Mouse (Mus musculus) kidney, adult 2 months (tissue): ENCODE results near the gene Tagln3. TPM values are rescaled to one million over a fixed set of nuclear protein-coding genes. Genes with fewer than 3 reads are reported as not detected.

Experiments
- DNase-seq: peaks from one replicate; pipeline ENCODE4 v3.0.0; 2021
- H3K27ac ChIP-seq: fragments of 200-500 bp; 2 replicates; pipeline ENCODE4 v1.5.1; 2012; ENCODE audit warnings: low read depth, low read length, control low read depth, inconsistent platforms; ENCODE audit not compliant: insufficient read depth
- H3K27me3 ChIP-seq: fragments of 200-500 bp; replicated peaks from 2 replicates; pipeline ENCODE4 v1.6.1; 2012; ENCODE audit warnings: mild to moderate bottlenecking, moderate library complexity, low read length, inconsistent platforms; ENCODE audit not compliant: control insufficient read depth, insufficient read depth
- H3K36me3 ChIP-seq: fragments of 200-500 bp; 2 replicates; pipeline ENCODE4 v1.6.1; 2012; ENCODE audit warnings: mild to moderate bottlenecking, moderate library complexity, low read length, inconsistent platforms; ENCODE audit not compliant: control insufficient read depth, insufficient read depth
- H3K4me1 ChIP-seq: fragments of 200-500 bp; 2 replicates; pipeline ENCODE4 v1.6.1; 2011; ENCODE audit warnings: low read length; ENCODE audit not compliant: control insufficient read depth, insufficient read depth
- H3K4me3 ChIP-seq: fragments of 200-500 bp; 2 replicates; pipeline ENCODE4 v1.5.1; 2011; ENCODE audit warnings: mild to moderate bottlenecking, low read depth, low read length, control low read depth; ENCODE audit not compliant: insufficient read depth
- CTCF ChIP-seq: fragments of 200-500 bp; conservative IDR thresholded peaks from 2 replicates; pipeline ENCODE4 v1.5.1; 2011; ENCODE audit warnings: low read depth, mild to moderate bottlenecking, control low read depth, low read length, moderate library complexity, mixed read lengths; ENCODE audit not compliant: insufficient read depth, insufficient read length
- POLR2A ChIP-seq: fragments of 200-500 bp; IDR thresholded peaks from one replicate; pipeline ENCODE4 v1.6.1; 2011; ENCODE audit warnings: low read depth, low read length, control low read depth
- WGBS: fragments of 180-500 bp; shearing (Covaris S2); methylation state at CpG from one replicate; pipeline ENCODE4 v1.1.7; 2018; 5-methylcytosine and 5-hydroxymethylcytosine counted together
- polyA plus RNA-seq: library from polyadenylated mRNA; depleted of rRNA; stranded (reverse); fragments of >200 nt; gene quantifications from 2 replicates; pipeline ENCODE4 v1.2.3, GENCODE M21; 2012

Tagln3 gene
- polyA plus RNA-seq, 1 experiment, result 1.3 TPM

- no peak overlapping the region for H3K4me3 ChIP-seq
- H3K4me1 ChIP-seq, result no peaks in the 10 kb centered on the region
- no peak overlapping the region for H3K27ac ChIP-seq
- TF ChIP-seq CTCF, result no peak
- no peak for TF ChIP-seq POLR2A
- WGBS, result 91% methylated on average over 10 of the region's 10 CpGs
- H3K27me3 ChIP-seq, result no peaks in the 10 kb centered on the region; the same call in 1 of the 2 replicates
- H3K36me3 ChIP-seq, result no peaks in the 10 kb centered on the region
- DNase-seq, result no peak
Measured at GRCm38 (mm10) chr16:45720022-45720630, 4.3 kb downstream of the Tagln3 start.

- no peaks in the 10 kb centered on the region for H3K36me3 ChIP-seq
- H3K27ac ChIP-seq, result no peak overlapping the region
- H3K4me3 ChIP-seq, result no peak overlapping the region
- TF ChIP-seq POLR2A (no peak), CTCF (no peak)
- no peak for DNase-seq
- H3K27me3 ChIP-seq, result no peaks in the 10 kb centered on the region
- 94% methylated on average over 4 of the region's 4 CpGs for WGBS
- no peaks in the 10 kb centered on the region for H3K4me1 ChIP-seq
Measured at GRCm38 (mm10) chr16:45718296-45718695, 6.1 kb downstream of the Tagln3 start.

- no peak for TF ChIP-seq CTCF
- TF ChIP-seq POLR2A, result no peak
- Histone ChIP-seq H3K27me3 (no peaks in the 10 kb centered on the region), H3K36me3 (no peaks in the 10 kb centered on the region)
Measured at GRCm38 (mm10) chr16:45714489-45715150, 9.8 kb downstream of the Tagln3 start.

GRCm38 (mm10) chr16:45713878-45714277 is 10.5 kb downstream of the Tagln3 start:
- TF ChIP-seq POLR2A, result no peak
- no peak for TF ChIP-seq CTCF
- no peaks in the 10 kb centered on the region for H3K4me1 ChIP-seq
- DNase-seq, result no peak
- no peak overlapping the region for H3K4me3 ChIP-seq
- H3K36me3 ChIP-seq, result no peaks in the 10 kb centered on the region
- WGBS, result 77% methylated on average over 1 of the region's 1 CpGs
- H3K27me3 ChIP-seq, result no peaks in the 10 kb centered on the region
- no peak overlapping the region for H3K27ac ChIP-seq

More at GRCm38 (mm10) chr16:45714489-45715150, 9.8 kb downstream of the Tagln3 start:
- H3K4me1 ChIP-seq, result no peaks in the 10 kb centered on the region
- no peak overlapping the region for H3K27ac ChIP-seq
- DNase-seq, result no peak
- H3K4me3 ChIP-seq, result no peak overlapping the region
- 81% methylated on average over 5 of the region's 5 CpGs for WGBS

GRCm38 (mm10) chr16:45713261-45713660 is 11.1 kb downstream of the Tagln3 start:
- Histone ChIP-seq H3K27ac (no peak overlapping the region), H3K27me3 (no peaks in the 10 kb centered on the region), H3K4me3 (no peak overlapping the region), H3K4me1 (no peaks in the 10 kb centered on the region), H3K36me3 (no peaks in the 10 kb centered on the region)
- 72% methylated on average over 5 of the region's 5 CpGs for WGBS
- no peak for DNase-seq
- TF ChIP-seq POLR2A, result no peak
- TF ChIP-seq CTCF, result no peak

- Histone ChIP-seq H3K4me1 (no peaks in the 10 kb centered on the region), H3K27ac (no peak overlapping the region), H3K36me3 (no peaks in the 10 kb centered on the region), H3K4me3 (no peak overlapping the region), H3K27me3 (no peaks in the 10 kb centered on the region)
- 51% methylated on average over 7 of the region's 7 CpGs for WGBS
- TF ChIP-seq POLR2A, result no peak
- TF ChIP-seq CTCF, result peak; percentile 66
- DNase-seq, result peak; percentile 33
Measured at GRCm38 (mm10) chr16:45711263-45711662, 13.1 kb downstream of the Tagln3 start.

- 73% methylated on average over 5 of the region's 5 CpGs for WGBS
- Histone ChIP-seq H3K27me3 (no peaks in the 10 kb centered on the region; the same call in 1 of the 2 replicates), H3K27ac (no peak overlapping the region), H3K4me3 (no peak overlapping the region), H3K4me1 (no peaks in the 10 kb centered on the region), H3K36me3 (no peaks in the 10 kb centered on the region)
- no peak for DNase-seq
- no peak for TF ChIP-seq POLR2A
- TF ChIP-seq CTCF, result no peak
Measured at GRCm38 (mm10) chr16:45699301-45699700, 25.1 kb downstream of the Tagln3 start.
